Mouse (Mus musculus) MEL (cell line): ENCODE measurements around the gene Gatad2b.

Experiments used
- BHLHE40 ChIP-seq: IDR thresholded peaks from 2 replicates; pipeline ENCODE4 v1.6.1; 2012; ENCODE audit warnings: low read depth, mild to moderate bottlenecking, inconsistent platforms, low read length, improper control_type of control experiment, borderline replicate concordance
- CTCF ChIP-seq, 3 experiments: IDR thresholded peaks in 2 of 3; conservative IDR thresholded peaks in 1 of 3; 2 replicates each; pipeline ENCODE4 v1.5.1; 2011 to 2012; ENCODE audit warnings: low read length in 3 of 3, low read depth in 2 of 3, mild to moderate bottlenecking in 2 of 3, improper control_type of control experiment in 1 of 3, inconsistent platforms in 1 of 3, mixed read lengths in 1 of 3, moderate library complexity in 1 of 3; ENCODE audit not compliant: control insufficient read depth in 1 of 3, insufficient read depth in 1 of 3, poor library complexity in 1 of 3, severe bottlenecking in 1 of 3
- E2F4 ChIP-seq: IDR thresholded peaks from 2 replicates; pipeline ENCODE4 v1.6.1; 2011; ENCODE audit warnings: low read depth, low read length, improper control_type of control experiment, borderline replicate concordance
- EP300 ChIP-seq, 2 experiments: IDR thresholded peaks; 2 replicates each; pipeline ENCODE4 v1.6.1; 2011; ENCODE audit warnings: improper control_type of control experiment in 2 of 2, low read length in 2 of 2, low read depth in 1 of 2, mild to moderate bottlenecking in 1 of 2
- GABPA ChIP-seq: IDR thresholded peaks from 2 replicates; pipeline ENCODE4 v1.6.1; 2012; ENCODE audit warnings: low read depth, mild to moderate bottlenecking, inconsistent platforms, low read length, improper control_type of control experiment, moderate library complexity
- GATA1 ChIP-seq: IDR thresholded peaks from 2 replicates; pipeline ENCODE4 v1.6.1; 2011; ENCODE audit warnings: low read depth, low read length, improper control_type of control experiment
- MAFK ChIP-seq: IDR thresholded peaks from 2 replicates; pipeline ENCODE4 v1.6.1; 2011; ENCODE audit warnings: low read depth, mild to moderate bottlenecking, low read length, improper control_type of control experiment, borderline replicate concordance
- MAX ChIP-seq: IDR thresholded peaks from 2 replicates; pipeline ENCODE4 v1.6.1; 2011; ENCODE audit warnings: low read length, improper control_type of control experiment
- MAZ ChIP-seq: IDR thresholded peaks from 2 replicates; pipeline ENCODE4 v1.6.1; 2012; ENCODE audit warnings: low read depth, mild to moderate bottlenecking, inconsistent platforms, low read length, improper control_type of control experiment
- POLR2A ChIP-seq, 2 experiments: IDR thresholded peaks; 2 replicates each; pipeline ENCODE4 v1.6.1; 2011 to 2012; ENCODE audit warnings: low read length in 2 of 2, mild to moderate bottlenecking in 2 of 2, control low read depth in 1 of 2, improper control_type of control experiment in 1 of 2, low read depth in 1 of 2, moderate library complexity in 1 of 2; ENCODE audit not compliant: control insufficient read depth in 1 of 2, insufficient read depth in 1 of 2, poor library complexity in 1 of 2
- POLR2AphosphoS2 ChIP-seq: IDR thresholded peaks from 2 replicates; pipeline ENCODE4 v1.6.1; 2011; ENCODE audit warnings: low read length, improper control_type of control experiment
- UBTF ChIP-seq: IDR thresholded peaks from 2 replicates; pipeline ENCODE4 v1.6.1; 2012; ENCODE audit warnings: low read depth, mild to moderate bottlenecking, inconsistent platforms, low read length, improper control_type of control experiment, moderate library complexity, borderline replicate concordance; ENCODE audit not compliant: insufficient read depth
- USF1 ChIP-seq: IDR thresholded peaks from 2 replicates; pipeline ENCODE4 v1.6.1; 2014; ENCODE audit warnings: low read depth, mild to moderate bottlenecking, inconsistent platforms, low read length, improper control_type of control experiment, moderate library complexity
- ZNF384 ChIP-seq: IDR thresholded peaks from 2 replicates; pipeline ENCODE4 v1.6.1; 2012; ENCODE audit warnings: low read depth, mild to moderate bottlenecking, inconsistent platforms, low read length, improper control_type of control experiment

DNA sequence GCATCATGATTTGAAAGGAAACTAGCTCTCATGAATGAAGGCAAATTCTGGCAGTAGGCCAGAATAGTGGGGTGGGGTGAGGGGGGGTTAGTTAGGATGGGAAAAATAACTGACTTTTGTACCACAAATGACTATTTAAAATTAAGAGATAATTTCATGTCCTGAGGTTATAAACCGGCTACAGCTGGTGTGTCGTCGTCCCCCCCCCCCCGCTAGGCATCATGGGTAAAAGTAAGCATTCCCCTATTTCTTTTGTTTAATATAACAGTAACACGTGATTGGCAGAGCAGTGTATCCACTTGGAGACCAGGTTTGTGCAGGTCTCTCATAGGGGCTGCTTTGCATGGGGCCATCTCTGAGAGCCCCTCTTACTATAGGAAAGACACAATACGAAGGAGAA, 29.3 kb downstream of the Gatad2b start:
- no peak for TF ChIP-seq POLR2AphosphoS2
- TF ChIP-seq ZNF384 = no peak; the same call in 1 of the 2 replicates
- no peak for TF ChIP-seq POLR2A (IDR thresholded peaks at IDR 0.05; ENCODE audit: control insufficient read depth in 1 of 2, insufficient read depth in 1 of 2, low read depth in 1 of 2, low read length in 2 of 2, poor library complexity in 1 of 2)
- TF ChIP-seq CTCF (IDR thresholded peaks at IDR 0.05 in 2 of 3, conservative IDR thresholded peaks at IDR 0.05 in 1 of 3; ENCODE audit: control insufficient read depth in 1 of 3, insufficient read depth in 1 of 3, low read depth in 2 of 3, low read length in 3 of 3, poor library complexity in 1 of 3, severe bottlenecking in 1 of 3) = no peak
- TF ChIP-seq MAZ = peak; percentile 88
- TF ChIP-seq E2F4 = no peak
- TF ChIP-seq EP300 (IDR thresholded peaks at IDR 0.05; ENCODE audit: low read depth in 1 of 2, low read length in 2 of 2) = peak; percentile 64 to 85
- no peak for TF ChIP-seq GATA1
- TF ChIP-seq GABPA = no peak
- no peak for TF ChIP-seq UBTF
- TF ChIP-seq BHLHE40 = 0 out of 2 replicates have a peak, but pooled peaks have one; percentile 48
- TF ChIP-seq USF1 = peak; percentile 65
- TF ChIP-seq MAFK = no peak; the same call in 1 of the 2 replicates
- TF ChIP-seq MAX = peak; percentile 27; the same call in 1 of the 2 replicates
